ENCODE assay signal across 22 mouse cellular contexts in genomic region chr16:9151936-9152335, GRCm38 (mm10).
A peak's percentile ranks its signal among the peaks of the same experiment; 100 is the strongest.
DNase-seq lines count a peak whose midpoint lies in the region; ATAC-seq and TF ChIP-seq lines count a peak whose summit lies in the region.
"Had no signal": no experiment of that assay in that cellular context is flagged by ENCODE, and none has a peak within 500 bp of the region (broad histone marks: within the 10 kb centered on the region; RNA-seq: fewer than 3 reads in every experiment).

No protein-coding gene starts in this region.

- no peaks in the 10 kb centered on the region for H3K27me3 ChIP-seq in kidney, embryonic 16.5 days (ENCODE audit: insufficient read depth, low read length)
- H3K27me3 ChIP-seq: forebrain, embryonic 15.5 days; limb, embryonic 13.5 days; liver, embryonic 13.5 days; neural tube, embryonic 15.5 days had no signal

- no peak overlapping the region for H3K4me3 ChIP-seq in kidney, embryonic 16.5 days (ENCODE audit: low read length)
- no peak overlapping the region for H3K4me3 ChIP-seq in gastrocnemius, adult 2 months
- H3K4me3 ChIP-seq: erythroblast, embryonic 14.5 days; forebrain, embryonic 15.5 days; hindbrain, embryonic 10.5 days; limb, embryonic 13.5 days; liver, embryonic 13.5 days; neural tube, embryonic 15.5 days had no signal

- ATAC-seq in kidney, embryonic 16.5 days (ENCODE audit: low FRiP score, low TSS enrichment): no peak
- ATAC-seq: forebrain, embryonic 15.5 days; hindbrain, postnatal 0 days; intestine, postnatal 0 days; midbrain, embryonic 16.5 days had no signal

- DNase-seq in cerebellum, adult 9-10 months: peak; percentile 1
- DNase-seq in cerebellum, adult 11 months: no peak
- peak; percentile 50 for DNase-seq in kidney, adult 18-20 months
- peak; percentile 64 for DNase-seq in adipocyte (ENCODE audit: low spot score)
- peak; percentile 67 for DNase-seq in kidney, adult 9 months
- DNase-seq in gastrocnemius, postnatal 14 days: no peak
- DNase-seq in gastrocnemius, adult 2 months: no peak
- DNase-seq: B cell, adult 2 months; gastrocnemius, postnatal 36 days; layer of hippocampus, adult 9-11 months; liver, embryonic 13.5 days; lung, postnatal 36 days; thymus, postnatal 36 days had no signal

- 72% methylated on average over 4 of the region's 4 CpGs for WGBS in kidney, embryonic 16.5 days

- H3K27ac ChIP-seq in kidney, embryonic 16.5 days (ENCODE audit: low read length): no peak overlapping the region
- H3K27ac ChIP-seq in gastrocnemius, adult 2 months: no peak overlapping the region
- H3K27ac ChIP-seq: forebrain, embryonic 15.5 days; hindbrain, embryonic 10.5 days; hindbrain, postnatal 0 days; limb, embryonic 13.5 days; liver, embryonic 13.5 days; neural tube, embryonic 15.5 days had no signal

- intact Hi-C loops in gastrocnemius, postnatal 14 days (cut with DNase I; ENCODE audit: low total_unique reads): no loop called here
- intact Hi-C loops in gastrocnemius, adult 2 months (cut with DNase I): no loop called here

- no peak for TF ChIP-seq CTCF in gastrocnemius, adult 2 months (IDR thresholded peaks at IDR 0.05)

- no peak overlapping the region for H3K4me2 ChIP-seq in kidney, embryonic 16.5 days (replicated peaks; ENCODE audit: low read depth, low read length)
- H3K4me2 ChIP-seq: forebrain, embryonic 15.5 days; limb, embryonic 13.5 days; liver, embryonic 13.5 days; neural tube, embryonic 15.5 days had no signal

- no peak overlapping the region for H3K9ac ChIP-seq in kidney, embryonic 16.5 days (replicated peaks; ENCODE audit: low read length)
- H3K9ac ChIP-seq: forebrain, embryonic 15.5 days; limb, embryonic 13.5 days; liver, embryonic 13.5 days; neural tube, embryonic 15.5 days had no signal

- H3K36me3 ChIP-seq in kidney, embryonic 16.5 days (ENCODE audit: insufficient read depth, low read length): no peaks in the 10 kb centered on the region
- H3K36me3 ChIP-seq: forebrain, embryonic 15.5 days; hindbrain, embryonic 10.5 days; limb, embryonic 13.5 days; liver, embryonic 13.5 days; neural tube, embryonic 15.5 days had no signal

- no peaks in the 10 kb centered on the region for H3K4me1 ChIP-seq in kidney, embryonic 16.5 days (ENCODE audit: insufficient read depth, low read length)
- H3K4me1 ChIP-seq: forebrain, embryonic 15.5 days; liver, embryonic 13.5 days; neural tube, embryonic 15.5 days had no signal

- no peaks in the 10 kb centered on the region for H3K9me3 ChIP-seq in kidney, embryonic 16.5 days (ENCODE audit: low read length)
- H3K9me3 ChIP-seq: forebrain, embryonic 15.5 days; hindbrain, embryonic 10.5 days; limb, embryonic 13.5 days; liver, embryonic 13.5 days; neural tube, embryonic 15.5 days had no signal

Comparison
In these comparisons a context has a peak if more than half of its experiments do, and no peak if none do; other contexts are left out.
1. DNase-seq: peak in cerebellum, adult 9-10 months (single experiment), kidney, adult 18-20 months (single experiment), adipocyte (single experiment) and kidney, adult 9 months (single experiment); none in cerebellum, adult 11 months (single experiment), gastrocnemius, postnatal 14 days (single experiment) and gastrocnemius, adult 2 months (single experiment).